Comparison of ENCODE assay signal across 11 mouse cellular contexts in genomic region chr19:5839317-5840085, GRCm38 (mm10). TPM values are rescaled to one million over a fixed set of nuclear protein-coding genes. Genes with fewer than 3 reads are reported as not detected.
DNase-seq lines count a peak whose midpoint lies in the region; ATAC-seq and TF ChIP-seq lines count a peak whose summit lies in the region.
"Had no signal": no experiment of that assay in that cellular context is flagged by ENCODE, and none has a peak within 500 bp of the region (broad histone marks: within the 10 kb centered on the region; RNA-seq: fewer than 3 reads in every experiment).

No protein-coding gene starts in this region.

- WGBS in neural tube, embryonic 15.5 days = 81% methylated on average over 14 of the region's 14 CpGs

- peaks cover 34% of the 10 kb centered on the region for H3K4me1 ChIP-seq in neural tube, embryonic 15.5 days

- H3K4me2 ChIP-seq in neural tube, embryonic 15.5 days = no peak overlapping the region
- H3K4me2 ChIP-seq: hindbrain, embryonic 12.5 days had no signal

- peak; percentile 77 for DNase-seq in gastrocnemius, adult 2 months
- no peak for DNase-seq in gastrocnemius, adult 8-10 months (ENCODE audit: low spot score in 2 of 2)
- peak; percentile 35 to 52 for DNase-seq in kidney, postnatal 36 days
- DNase-seq in kidney, adult 11 months = no peak
- peak; percentile 72 for DNase-seq in 3134 (ENCODE audit: extremely low read depth, insufficient read length, low spot score)
- DNase-seq in adrenal gland, postnatal 10 days = peak; percentile 49
- DNase-seq: left cerebral cortex, postnatal 4 days; lung, postnatal 14 days had no signal

- peak overlapping the region; percentile 98 for H3K27ac ChIP-seq in gastrocnemius, adult 2 months
- H3K27ac ChIP-seq in neural tube, embryonic 15.5 days (replicated peaks) = no peak overlapping the region
- H3K27ac ChIP-seq: hindbrain, embryonic 12.5 days had no signal

- H3K9ac ChIP-seq in neural tube, embryonic 15.5 days (replicated peaks) = no peak overlapping the region
- H3K9ac ChIP-seq: hindbrain, embryonic 12.5 days had no signal

- no peaks in the 10 kb centered on the region for H3K36me3 ChIP-seq in neural tube, embryonic 15.5 days
- H3K36me3 ChIP-seq: hindbrain, embryonic 12.5 days had no signal

- no peaks in the 10 kb centered on the region for H3K9me3 ChIP-seq in neural tube, embryonic 15.5 days (replicated peaks)
- H3K9me3 ChIP-seq: hindbrain, embryonic 12.5 days had no signal

- peak overlapping the region; percentile 94 for H3K4me3 ChIP-seq in gastrocnemius, adult 2 months
- H3K4me3 ChIP-seq in neural tube, embryonic 15.5 days (replicated peaks) = no peak overlapping the region
- H3K4me3 ChIP-seq: hindbrain, embryonic 12.5 days had no signal

- no peaks in the 10 kb centered on the region for H3K27me3 ChIP-seq in neural tube, embryonic 15.5 days (replicated peaks)
- H3K27me3 ChIP-seq: hindbrain, embryonic 12.5 days had no signal

- TF ChIP-seq CTCF in gastrocnemius, adult 2 months (IDR thresholded peaks at IDR 0.05) = no peak

- intact Hi-C loops in gastrocnemius, adult 2 months (cut with DNase I) = no loop called here

- no peak for ATAC-seq in neural tube, embryonic 15.5 days (ENCODE audit: low FRiP score)
- ATAC-seq in activated CD4-positive, CD25-positive, alpha-beta regulatory T cell, adult 4 months = no peak

RNA-seq across cellular contexts. Expression of gene Frmd8, which starts 35.6 kb away (rescaled TPM):
- 1 to 10 TPM; 3.4 to 4.0 TPM for total RNA-seq in gastrocnemius, adult 2 months (2021)
- total RNA-seq in gastrocnemius, adult 8-10 months (2022) = 1 to 10 TPM; 2.7 to 4.5 (median 3.0) TPM
- 10 to 100 TPM; 29.0 to 34.8 TPM for total RNA-seq in adrenal gland, postnatal 10 days (2021)
- 13.8 and 23.4 TPM in 2 replicates for polyA plus RNA-seq in neural tube, embryonic 15.5 days (2015; fragmentation: Nextera tagmentation; extraction: Ambion mirVana)
- polyA plus RNA-seq in activated CD4-positive, CD25-positive, alpha-beta regulatory T cell, adult 4 months (2017; shearing (Covaris generic)) = 10 to 100 TPM; 70.6 to 78.6 TPM

RNA-seq across cellular contexts. Expression of gene Slc25a45, which starts 38.1 kb away (rescaled TPM):
- under 1 TPM; 0.79 to 0.84 TPM for total RNA-seq in gastrocnemius, adult 2 months (2021)
- 1 to 10 TPM in 3 of 4 experiments, under 1 TPM in 1; 0.80 to 1.3 (median 1.1) TPM for total RNA-seq in gastrocnemius, adult 8-10 months (2022)
- total RNA-seq in adrenal gland, postnatal 10 days (2021) = 10 to 100 TPM; 13.4 to 14.2 TPM
- polyA plus RNA-seq in neural tube, embryonic 15.5 days (2015; fragmentation: Nextera tagmentation; extraction: Ambion mirVana) = 2.0 and 3.9 TPM in 2 replicates
- 10 to 100 TPM; 43.3 to 60.2 TPM for polyA plus RNA-seq in activated CD4-positive, CD25-positive, alpha-beta regulatory T cell, adult 4 months (2017; shearing (Covaris generic))

RNA-seq across cellular contexts. Expression of gene Tigd3, which starts 54.4 kb away (rescaled TPM):
- under 1 TPM; 0.10 to 0.20 TPM for total RNA-seq in gastrocnemius, adult 2 months (2021)
- under 1 TPM; 0.12 to 0.34 (median 0.26) TPM for total RNA-seq in gastrocnemius, adult 8-10 months (2022)
- total RNA-seq in adrenal gland, postnatal 10 days (2021) = 1 to 10 TPM; 1.6 to 1.9 TPM
- 8.9 and 10.0 TPM in 2 replicates for polyA plus RNA-seq in neural tube, embryonic 15.5 days (2015; fragmentation: Nextera tagmentation; extraction: Ambion mirVana)
- under 1 TPM; 0.29 to 0.58 TPM for polyA plus RNA-seq in activated CD4-positive, CD25-positive, alpha-beta regulatory T cell, adult 4 months (2017; shearing (Covaris generic))

Comparison
In these comparisons a context has a peak if more than half of its experiments do, and no peak if none do; other contexts are left out.
1. DNase-seq: peak in gastrocnemius, adult 2 months (single experiment), kidney, postnatal 36 days (2 of 2), 3134 (single experiment) and adrenal gland, postnatal 10 days (single experiment); none in gastrocnemius, adult 8-10 months (0 of 2) and kidney, adult 11 months (single experiment).
2. RNA of gene Frmd8, which starts 35.6 kb away (total RNA-seq): 29.0 to 34.8 TPM in adrenal gland, postnatal 10 days; 3.4 to 4.0 TPM in gastrocnemius, adult 2 months and 2.7 to 4.5 TPM in gastrocnemius, adult 8-10 months; every median in the first group is over 4 times any median in the second.
3. RNA of gene Slc25a45, which starts 38.1 kb away (total RNA-seq): 13.4 to 14.2 TPM in adrenal gland, postnatal 10 days; 0.80 to 1.3 TPM in gastrocnemius, adult 8-10 months and 0.79 to 0.84 TPM in gastrocnemius, adult 2 months; every median in the first group is over 4 times any median in the second.